ENCODE assay signal across 12 mouse cellular contexts in genomic region chr7:129842303-129843122, GRCm38 (mm10).
A peak's percentile ranks its signal among the peaks of the same experiment; 100 is the strongest.
DNase-seq lines count a peak whose midpoint lies in the region; ATAC-seq and TF ChIP-seq lines count a peak whose summit lies in the region.
"Had no signal": no experiment of that assay in that cellular context is flagged by ENCODE, and none has a peak within 500 bp of the region (broad histone marks: within the 10 kb centered on the region; RNA-seq: fewer than 3 reads in every experiment).

No protein-coding gene starts in this region.

- H3K27me3 ChIP-seq in hindbrain, embryonic 11.5 days (ENCODE audit: control insufficient read depth, insufficient read depth, low read length), result no peaks in the 10 kb centered on the region
- no peaks in the 10 kb centered on the region for H3K27me3 ChIP-seq in hindbrain, embryonic 10.5 days (ENCODE audit: insufficient read depth, poor library complexity, severe bottlenecking)
- H3K27me3 ChIP-seq in intestine, embryonic 16.5 days (replicated peaks; ENCODE audit: control insufficient read depth, insufficient read depth, low read length), result no peaks in the 10 kb centered on the region
- H3K27me3 ChIP-seq in liver, postnatal 0 days (ENCODE audit: insufficient read depth, low read length), result no peaks in the 10 kb centered on the region
- H3K27me3 ChIP-seq: embryonic facial prominence, embryonic 12.5 days had no signal

- no peak for ATAC-seq in hindbrain, embryonic 11.5 days (ENCODE audit: low FRiP score)
- peak; percentile 60 for ATAC-seq in intestine, embryonic 16.5 days
- no peak for ATAC-seq in liver, postnatal 0 days

- H3K4me2 ChIP-seq in hindbrain, embryonic 11.5 days (replicated peaks; ENCODE audit: low read depth, low read length), result no peak overlapping the region
- H3K4me2 ChIP-seq in intestine, embryonic 16.5 days (ENCODE audit: low read depth, low read length), result no peak overlapping the region
- no peak overlapping the region for H3K4me2 ChIP-seq in liver, postnatal 0 days (ENCODE audit: low read depth, low read length)
- H3K4me2 ChIP-seq: embryonic facial prominence, embryonic 12.5 days had no signal

- H3K27ac ChIP-seq in hindbrain, embryonic 11.5 days (ENCODE audit: low read depth, low read length), result no peak overlapping the region
- H3K27ac ChIP-seq in hindbrain, embryonic 10.5 days, result no peak overlapping the region
- no peak overlapping the region for H3K27ac ChIP-seq in intestine, embryonic 16.5 days (ENCODE audit: low read length)
- no peak overlapping the region for H3K27ac ChIP-seq in liver, postnatal 0 days (ENCODE audit: low read depth)
- H3K27ac ChIP-seq: embryonic facial prominence, embryonic 12.5 days; stomach, postnatal 0 days had no signal

- H3K36me3 ChIP-seq in hindbrain, embryonic 11.5 days (ENCODE audit: control insufficient read depth, insufficient read depth, low read length), result no peaks in the 10 kb centered on the region
- H3K36me3 ChIP-seq in hindbrain, embryonic 10.5 days, result no peaks in the 10 kb centered on the region
- no peaks in the 10 kb centered on the region for H3K36me3 ChIP-seq in intestine, embryonic 16.5 days (ENCODE audit: control insufficient read depth, insufficient read depth, low read length)
- H3K36me3 ChIP-seq in liver, postnatal 0 days (replicated peaks; ENCODE audit: insufficient read depth, low read length), result no peaks in the 10 kb centered on the region
- H3K36me3 ChIP-seq: embryonic facial prominence, embryonic 12.5 days had no signal

- WGBS in hindbrain, embryonic 11.5 days, result 69% methylated on average over 10 of the region's 10 CpGs
- WGBS in hindbrain, embryonic 10.5 days, result 72% methylated on average over 10 of the region's 10 CpGs
- WGBS in intestine, embryonic 16.5 days, result 66% methylated on average over 10 of the region's 10 CpGs
- 81% methylated on average over 10 of the region's 10 CpGs for WGBS in lung, adult 2 months
- WGBS in liver, postnatal 0 days (ENCODE audit: insufficient replicate concordance), result 71% methylated on average over 10 of the region's 10 CpGs

- peak; percentile 14 for DNase-seq in hindbrain, embryonic 11.5 days (ENCODE audit: low spot score)
- DNase-seq in hindbrain, embryonic 10.5 days (ENCODE audit: low spot score), result no peak
- DNase-seq in right cerebral cortex, postnatal 10 days (ENCODE audit: low spot score in 2 of 2), result peak; percentile 26 to 31
- no peak for DNase-seq in right cerebral cortex, postnatal 4 days
- DNase-seq in lung, postnatal 25 days (ENCODE audit: low spot score), result no peak
- no peak for DNase-seq in lung, adult 2 months
- no peak for DNase-seq in liver, postnatal 0 days
- DNase-seq: gastrocnemius, postnatal 36 days; kidney, postnatal 25 days had no signal

- no peak overlapping the region for H3K4me3 ChIP-seq in hindbrain, embryonic 11.5 days (ENCODE audit: low read depth, low read length)
- H3K4me3 ChIP-seq in hindbrain, embryonic 10.5 days, result no peak overlapping the region
- no peak overlapping the region for H3K4me3 ChIP-seq in intestine, embryonic 16.5 days (ENCODE audit: low read length)
- no peak overlapping the region for H3K4me3 ChIP-seq in lung, adult 2 months (replicated peaks; ENCODE audit: extremely low read depth, low read depth, low read length)
- H3K4me3 ChIP-seq in liver, postnatal 0 days (ENCODE audit: low read depth, low read length), result no peak overlapping the region
- H3K4me3 ChIP-seq: embryonic facial prominence, embryonic 12.5 days had no signal

- TF ChIP-seq CTCF in lung, adult 2 months (IDR thresholded peaks at IDR 0.05; ENCODE audit: insufficient read depth, low read length), result no peak
- TF ChIP-seq CTCF in liver, postnatal 0 days (IDR thresholded peaks at IDR 0.05; ENCODE audit: low read depth), result no peak

- TF ChIP-seq POLR2A in lung, adult 2 months (IDR thresholded peaks at IDR 0.05; ENCODE audit: borderline replicate concordance, extremely low read depth, low read depth, low read length), result no peak

- H3K9me3 ChIP-seq in hindbrain, embryonic 11.5 days (ENCODE audit: control insufficient read depth, low read length), result no peaks in the 10 kb centered on the region
- H3K9me3 ChIP-seq in hindbrain, embryonic 10.5 days, result no peaks in the 10 kb centered on the region
- no peaks in the 10 kb centered on the region for H3K9me3 ChIP-seq in intestine, embryonic 16.5 days (ENCODE audit: control insufficient read depth, low read length)
- H3K9me3 ChIP-seq in liver, postnatal 0 days (ENCODE audit: low read length), result no peaks in the 10 kb centered on the region
- H3K9me3 ChIP-seq: embryonic facial prominence, embryonic 12.5 days had no signal

- no peak for TF ChIP-seq EP300 in liver, postnatal 0 days (IDR thresholded peaks at IDR 0.05; ENCODE audit: low read depth)

- H3K4me1 ChIP-seq in hindbrain, embryonic 11.5 days (replicated peaks; ENCODE audit: control insufficient read depth, insufficient read depth, low read length), result no peaks in the 10 kb centered on the region
- H3K4me1 ChIP-seq in hindbrain, embryonic 10.5 days (replicated peaks), result peaks cover 10% of the 10 kb centered on the region; the same call in 1 of the 2 replicates
- no peaks in the 10 kb centered on the region for H3K4me1 ChIP-seq in intestine, embryonic 16.5 days (ENCODE audit: control insufficient read depth, insufficient read depth, low read length)
- H3K4me1 ChIP-seq in lung, adult 2 months (ENCODE audit: control insufficient read depth, insufficient read depth, low read length), result no peaks in the 10 kb centered on the region
- H3K4me1 ChIP-seq in liver, postnatal 0 days (ENCODE audit: insufficient read depth), result no peaks in the 10 kb centered on the region
- H3K4me1 ChIP-seq: embryonic facial prominence, embryonic 12.5 days had no signal

- H3K9ac ChIP-seq in hindbrain, embryonic 11.5 days (ENCODE audit: low read depth, low read length), result no peak overlapping the region
- no peak overlapping the region for H3K9ac ChIP-seq in intestine, embryonic 16.5 days (ENCODE audit: low read depth, low read length)
- H3K9ac ChIP-seq in liver, postnatal 0 days (replicated peaks), result no peak overlapping the region
- H3K9ac ChIP-seq: embryonic facial prominence, embryonic 12.5 days had no signal

Comparison
In these comparisons a context has a peak if more than half of its experiments do, and no peak if none do; other contexts are left out.
1. DNase-seq: peak in hindbrain, embryonic 11.5 days (single experiment) and right cerebral cortex, postnatal 10 days (2 of 2); none in hindbrain, embryonic 10.5 days (single experiment), right cerebral cortex, postnatal 4 days (single experiment), lung, postnatal 25 days (single experiment), lung, adult 2 months (single experiment) and liver, postnatal 0 days (single experiment).